Mouse (Mus musculus): ENCODE results near the gene Rem2. TPM values are rescaled to one million over a fixed set of nuclear protein-coding genes. Genes with fewer than 3 reads are reported as not detected.
A peak's percentile ranks its signal among the peaks of the same experiment; 100 is the strongest.

Rem2 gene
- polyA plus RNA-seq (2014; fragmentation: Nextera tagmentation; extraction: Ambion mirVana): 37.3 and 40.0 TPM in 2 replicates

- Histone ChIP-seq H3K4me3 (ENCODE audit: low read depth, low read length) (peak within 1 kb of the TSS; percentile 52), H3K9ac (ENCODE audit: low read depth, low read length) (peak within 1 kb of the TSS; percentile 78), H3K27ac (ENCODE audit: low read depth, low read length) (peak within 1 kb of the TSS; percentile 65), H3K27me3 (ENCODE audit: control insufficient read depth, insufficient read depth, low read length) (peaks cover 2% of the 10 kb centered on the region; the same call in 1 of the 2 replicates), H3K4me2 (replicated peaks; ENCODE audit: low read depth, low read length) (peak within 1 kb of the TSS; percentile 73), H3K9me3 (ENCODE audit: control insufficient read depth, low read length) (no peaks in the 10 kb centered on the region), H3K4me1 (replicated peaks; ENCODE audit: control insufficient read depth, insufficient read depth, low read length) (peaks cover 4% of the 10 kb centered on the region; the same call in 1 of the 2 replicates), H3K36me3 (ENCODE audit: control insufficient read depth, insufficient read depth, low read length) (no peaks in the 10 kb centered on the region)
- ATAC-seq (ENCODE audit: low FRiP score) (peak; percentile 88), DNase-seq (ENCODE audit: low spot score) (peak; percentile 81)
- WGBS: under 1% methylated on average over 23 of the region's 23 CpGs
Observed at GRCm38 (mm10) chr14:54475941-54476844, at the start of gene Rem2. Gene Rem2 (plus strand): TSS chr14:54476100.

- H3K4me1 ChIP-seq (replicated peaks; ENCODE audit: control insufficient read depth, insufficient read depth, low read length): peaks cover 2% of the 10 kb centered on the region; the same call in 1 of the 2 replicates
Observed at GRCm38 (mm10) chr14:54426689-54427398, 49.1 kb upstream of the Rem2 start, which contains the start of gene Mrpl52. Gene Mrpl52 (plus strand): TSS chr14:54426909.

GRCm38 (mm10) chr14:54427696-54428095 is 48.2 kb upstream of the Rem2 start:
- Histone ChIP-seq H3K36me3 (ENCODE audit: control insufficient read depth, insufficient read depth, low read length) (no peaks in the 10 kb centered on the region), H3K4me2 (replicated peaks; ENCODE audit: low read depth, low read length) (peak overlapping the region; percentile 55; the same call in 1 of the 2 replicates), H3K27ac (ENCODE audit: low read depth, low read length) (no peak overlapping the region), H3K4me1 (replicated peaks; ENCODE audit: control insufficient read depth, insufficient read depth, low read length) (peaks cover 3% of the 10 kb centered on the region; the same call in 1 of the 2 replicates), H3K27me3 (ENCODE audit: control insufficient read depth, insufficient read depth, low read length) (no peaks in the 10 kb centered on the region), H3K9me3 (ENCODE audit: control insufficient read depth, low read length) (no peaks in the 10 kb centered on the region), H3K4me3 (ENCODE audit: low read depth, low read length) (peak overlapping the region; percentile 89), H3K9ac (ENCODE audit: low read depth, low read length) (no peak overlapping the region; the same call in 1 of the 2 replicates)
- no peak for DNase-seq (ENCODE audit: low spot score)
- no peak for ATAC-seq (ENCODE audit: low FRiP score)
- WGBS: 92% methylated on average over 7 of the region's 7 CpGs

More at GRCm38 (mm10) chr14:54426689-54427398, 49.1 kb upstream of the Rem2 start, which contains the start of gene Mrpl52:
- no peaks in the 10 kb centered on the region for H3K9me3 ChIP-seq (ENCODE audit: control insufficient read depth, low read length)
- H3K27me3 ChIP-seq (ENCODE audit: control insufficient read depth, insufficient read depth, low read length): no peaks in the 10 kb centered on the region
- H3K27ac ChIP-seq (ENCODE audit: low read depth, low read length): peak within 1 kb of the TSS; percentile 71
- peak; percentile 95 for DNase-seq (ENCODE audit: low spot score)
- ATAC-seq (ENCODE audit: low FRiP score): peak; percentile 85
- H3K4me2 ChIP-seq (replicated peaks; ENCODE audit: low read depth, low read length): peak within 1 kb of the TSS; percentile 55
- H3K9ac ChIP-seq (ENCODE audit: low read depth, low read length): peak within 1 kb of the TSS; percentile 81
- peak within 1 kb of the TSS; percentile 89 for H3K4me3 ChIP-seq (ENCODE audit: low read depth, low read length)
- H3K36me3 ChIP-seq (ENCODE audit: control insufficient read depth, insufficient read depth, low read length): no peaks in the 10 kb centered on the region
- under 1% methylated on average over 48 of the region's 48 CpGs for WGBS

GRCm38 (mm10) chr14:54428421-54428820 is 47.5 kb upstream of the Rem2 start:
- no peaks in the 10 kb centered on the region for H3K9me3 ChIP-seq (ENCODE audit: control insufficient read depth, low read length)
- H3K4me3 ChIP-seq (ENCODE audit: low read depth, low read length): no peak overlapping the region
- H3K4me1 ChIP-seq (replicated peaks; ENCODE audit: control insufficient read depth, insufficient read depth, low read length): peaks cover 8% of the 10 kb centered on the region; the same call in 1 of the 2 replicates
- no peak overlapping the region for H3K27ac ChIP-seq (ENCODE audit: low read depth, low read length)
- ATAC-seq (ENCODE audit: low FRiP score): no peak
- WGBS: 97% methylated on average over 5 of the region's 5 CpGs
- DNase-seq (ENCODE audit: low spot score): no peak
- no peak overlapping the region for H3K4me2 ChIP-seq (replicated peaks; ENCODE audit: low read depth, low read length)
- H3K27me3 ChIP-seq (ENCODE audit: control insufficient read depth, insufficient read depth, low read length): no peaks in the 10 kb centered on the region
- no peak overlapping the region for H3K9ac ChIP-seq (ENCODE audit: low read depth, low read length)
- no peaks in the 10 kb centered on the region for H3K36me3 ChIP-seq (ENCODE audit: control insufficient read depth, insufficient read depth, low read length)

GRCm38 (mm10) chr14:54429332-54430093 is 46.4 kb upstream of the Rem2 start:
- H3K4me1 ChIP-seq (replicated peaks; ENCODE audit: control insufficient read depth, insufficient read depth, low read length): peaks cover 10% of the 10 kb centered on the region; the same call in 1 of the 2 replicates
- no peak for DNase-seq (ENCODE audit: low spot score)
- 0 out of 2 replicates have a peak overlapping the region, but pooled peaks have one; percentile 65 for H3K4me3 ChIP-seq (ENCODE audit: low read depth, low read length)
- ATAC-seq (ENCODE audit: low FRiP score): no peak
- no peaks in the 10 kb centered on the region for H3K27me3 ChIP-seq (ENCODE audit: control insufficient read depth, insufficient read depth, low read length)
- H3K27ac ChIP-seq (ENCODE audit: low read depth, low read length): 0 out of 2 replicates have a peak overlapping the region, but pooled peaks have one; percentile 86
- H3K9ac ChIP-seq (ENCODE audit: low read depth, low read length): peak overlapping the region; percentile 0; the same call in 1 of the 2 replicates
- no peaks in the 10 kb centered on the region for H3K36me3 ChIP-seq (ENCODE audit: control insufficient read depth, insufficient read depth, low read length)
- H3K4me2 ChIP-seq (replicated peaks; ENCODE audit: low read depth, low read length): no peak overlapping the region
- 72% methylated on average over 7 of the region's 7 CpGs for WGBS
- no peaks in the 10 kb centered on the region for H3K9me3 ChIP-seq (ENCODE audit: control insufficient read depth, low read length)

GRCm38 (mm10) chr14:54430406-54431145 is 45.3 kb upstream of the Rem2 start:
- DNase-seq (ENCODE audit: low spot score): peak; percentile 66
- peak overlapping the region; percentile 86 for H3K27ac ChIP-seq (ENCODE audit: low read depth, low read length)
- WGBS: 2% methylated on average over 18 of the region's 18 CpGs

GRCm38 (mm10) chr14:54431334-54432077 is 44.4 kb upstream of the Rem2 start, which contains the start of gene Mmp14:
Gene Mmp14 (plus strand): TSS chr14:54431612.
- peak within 1 kb of the TSS; percentile 86 for H3K27ac ChIP-seq (ENCODE audit: low read depth, low read length)
- peak within 1 kb of the TSS; percentile 93 for H3K9ac ChIP-seq (ENCODE audit: low read depth, low read length)
- no peaks in the 10 kb centered on the region for H3K27me3 ChIP-seq (ENCODE audit: control insufficient read depth, insufficient read depth, low read length)
- no peaks in the 10 kb centered on the region for H3K9me3 ChIP-seq (ENCODE audit: control insufficient read depth, low read length)
- peak; percentile 76 for DNase-seq (ENCODE audit: low spot score)
- peak within 1 kb of the TSS; percentile 65 for H3K4me3 ChIP-seq (ENCODE audit: low read depth, low read length)
- WGBS: 0% methylated on average over 37 of the region's 49 CpGs
- ATAC-seq (ENCODE audit: low FRiP score): peak; percentile 39
- peak within 1 kb of the TSS; percentile 74 for H3K4me2 ChIP-seq (replicated peaks; ENCODE audit: low read depth, low read length)
- no peaks in the 10 kb centered on the region; the same call in 1 of the 2 replicates for H3K36me3 ChIP-seq (ENCODE audit: control insufficient read depth, insufficient read depth, low read length)
- H3K4me1 ChIP-seq (replicated peaks; ENCODE audit: control insufficient read depth, insufficient read depth, low read length): peaks cover 10% of the 10 kb centered on the region; the same call in 1 of the 2 replicates

More at GRCm38 (mm10) chr14:54430406-54431145, 45.3 kb upstream of the Rem2 start:
- no peaks in the 10 kb centered on the region for H3K27me3 ChIP-seq (ENCODE audit: control insufficient read depth, insufficient read depth, low read length)
- no peak for ATAC-seq (ENCODE audit: low FRiP score)
- H3K36me3 ChIP-seq (ENCODE audit: control insufficient read depth, insufficient read depth, low read length): no peaks in the 10 kb centered on the region
- H3K4me2 ChIP-seq (replicated peaks; ENCODE audit: low read depth, low read length): peak overlapping the region; percentile 74
- H3K9ac ChIP-seq (ENCODE audit: low read depth, low read length): peak overlapping the region; percentile 93
- peak overlapping the region; percentile 65 for H3K4me3 ChIP-seq (ENCODE audit: low read depth, low read length)
- no peaks in the 10 kb centered on the region for H3K9me3 ChIP-seq (ENCODE audit: control insufficient read depth, low read length)
- peaks cover 10% of the 10 kb centered on the region; the same call in 1 of the 2 replicates for H3K4me1 ChIP-seq (replicated peaks; ENCODE audit: control insufficient read depth, insufficient read depth, low read length)

Data from hindbrain, embryonic 11.5 days (tissue).